Mouse (Mus musculus) embryonic fibroblast, embryonic 13.5 days (primary cell): ENCODE data around the gene Fat2.

Source experiments
- CTCF ChIP-seq: IDR thresholded peaks from 2 replicates; pipeline ENCODE4 v1.5.1; 2011; ENCODE audit warnings: mild to moderate bottlenecking, control low read depth, low read length, moderate library complexity, borderline replicate concordance; ENCODE audit not compliant: insufficient read depth
- POLR2A ChIP-seq: IDR thresholded peaks from 2 replicates; pipeline ENCODE4 v1.6.1; 2011; ENCODE audit warnings: low read depth, mild to moderate bottlenecking, control low read depth, low read length, moderate library complexity

DNA sequence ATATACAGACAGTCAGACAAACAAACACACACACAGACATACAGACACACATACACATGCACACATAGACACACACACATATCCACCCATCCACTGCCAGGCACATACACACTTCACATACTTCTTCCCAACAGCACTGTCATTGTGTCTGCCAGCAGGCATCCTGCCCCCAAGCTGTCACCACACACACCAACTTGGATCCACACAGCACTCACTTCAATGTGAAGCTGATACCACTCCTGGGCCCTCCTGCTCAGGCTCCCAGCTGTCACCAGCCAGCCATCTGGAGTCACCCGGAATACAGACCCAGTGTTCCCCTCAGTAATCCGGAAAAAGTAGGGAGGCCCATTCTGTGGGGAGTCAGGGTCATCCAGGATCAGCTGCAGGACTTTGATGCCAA is 70.7 kb downstream of the Fat2 start:
- TF ChIP-seq CTCF: no peak
- no peak for TF ChIP-seq POLR2A
